Mouse (Mus musculus): ENCODE results near the gene Olfr598.
"Not testable (repeated sequence)": the region's sequence is repeated elsewhere in the genome, so short reads cannot be mapped to it uniquely, and the experiment has no call there.

Olfr598 gene

GRCm38 (mm10) chr7:103323268-103323667, at the start of gene Olfr598:
Gene Olfr598 (plus strand): TSS chr7:103323568.
- no peak for DNase-seq (ENCODE audit: low spot score in 2 of 2)

- not testable (repeated sequence) for DNase-seq (ENCODE audit: low spot score in 2 of 2)
Observed at GRCm38 (mm10) chr7:103305348-103305747, 18.0 kb upstream of the Olfr598 start, which contains the start of gene Olfr596. Gene Olfr596 (plus strand): TSS chr7:103305648.

GRCm38 (mm10) chr7:103316015-103316414, 7.4 kb upstream of the Olfr598 start, which contains the start of gene Olfr597:
Gene Olfr597 (plus strand): TSS chr7:103316315.
- DNase-seq (ENCODE audit: low spot score in 2 of 2) = not testable (repeated sequence)

- no peak for DNase-seq (ENCODE audit: low spot score in 2 of 2)
Observed at GRCm38 (mm10) chr7:103335617-103336016, 12.2 kb downstream of the Olfr598 start, which contains the start of gene Olfr599. Gene Olfr599 (plus strand): TSS chr7:103335917.

- no peak for DNase-seq (ENCODE audit: low spot score in 2 of 2)
Observed at GRCm38 (mm10) chr7:103349569-103349968, 26.2 kb downstream of the Olfr598 start, which contains the start of gene Olfr600. Gene Olfr600 (minus strand): TSS chr7:103349669.

GRCm38 (mm10) chr7:103362555-103362954, 39.2 kb downstream of the Olfr598 start, which contains the start of gene Olfr601:
Gene Olfr601 (minus strand): TSS chr7:103362655.
- no peak for DNase-seq (ENCODE audit: low spot score in 2 of 2)
